Mouse (Mus musculus) kidney, adult 18-20 months (tissue): ENCODE data around the gene Asb18.
A peak's percentile ranks its signal among the peaks of the same experiment; 100 is the strongest.

Experiments
- DNase-seq: peaks from one replicate; pipeline ENCODE4 v3.0.0; 2021

The Asb18 gene

DNA sequence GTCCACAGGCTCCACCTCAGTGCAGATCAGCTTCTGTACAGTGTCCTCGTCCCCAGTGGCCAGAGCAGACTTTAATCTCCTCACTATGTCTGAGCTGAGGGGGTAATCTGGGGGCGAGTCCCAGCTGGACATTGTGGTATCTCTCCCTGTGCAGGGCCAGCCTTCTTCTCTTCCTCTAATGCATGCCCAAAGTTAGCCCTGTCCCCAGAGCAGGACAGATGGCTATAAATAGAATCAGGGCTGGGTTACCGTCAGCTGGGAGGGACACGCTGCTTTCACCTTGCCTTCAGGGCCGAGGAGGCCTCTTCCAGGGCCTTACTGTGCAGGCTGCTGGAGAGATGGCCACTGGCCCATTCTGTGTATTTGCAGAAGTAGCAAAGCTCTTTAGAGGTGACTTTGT lies at the start of gene Asb18:
TSS of gene Asb18 (minus strand) at position 221 of the 400 bp plus-strand sequence.
- DNase-seq: no peak

DNA sequence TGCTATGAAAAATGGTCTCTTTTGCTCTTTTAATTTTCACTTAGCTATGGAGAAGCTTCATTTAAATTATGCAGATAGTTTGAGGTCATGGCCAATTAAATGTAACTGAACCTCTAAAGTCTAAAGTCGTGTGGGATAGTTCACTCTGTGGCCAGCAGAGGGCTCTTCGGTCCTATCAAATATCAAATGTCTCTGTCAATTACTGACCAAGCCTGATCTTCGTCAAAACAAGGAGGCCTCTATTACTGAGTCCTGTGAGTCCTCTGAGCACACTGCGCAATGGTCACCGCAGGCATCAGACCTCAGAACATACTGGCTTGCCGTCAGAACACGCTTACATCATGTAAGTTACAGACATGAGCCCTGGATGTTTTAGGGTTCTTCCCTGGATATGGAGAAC lies 46.1 kb upstream of the Asb18 start:
- peak; percentile 72 for DNase-seq

DNA sequence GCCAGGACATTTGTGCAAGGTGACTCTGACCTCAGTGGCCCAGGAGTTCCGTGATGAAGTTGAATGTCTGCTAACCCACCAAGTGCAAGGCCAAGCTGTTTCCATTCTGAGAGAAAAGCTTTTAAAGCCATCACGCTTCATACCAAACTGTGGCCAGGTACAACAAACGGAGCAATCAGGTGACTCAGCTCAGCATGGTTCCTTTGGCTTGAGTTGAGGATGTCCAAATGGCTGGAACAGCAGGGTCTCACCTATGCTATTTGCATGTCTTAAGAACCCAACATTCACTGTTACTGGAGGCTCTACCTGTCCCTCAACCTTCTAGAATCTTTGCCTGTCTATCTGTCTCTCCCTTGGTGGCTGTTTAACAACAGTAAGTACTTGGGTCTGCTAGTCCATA lies 45.6 kb upstream of the Asb18 start:
- no peak for DNase-seq

DNA sequence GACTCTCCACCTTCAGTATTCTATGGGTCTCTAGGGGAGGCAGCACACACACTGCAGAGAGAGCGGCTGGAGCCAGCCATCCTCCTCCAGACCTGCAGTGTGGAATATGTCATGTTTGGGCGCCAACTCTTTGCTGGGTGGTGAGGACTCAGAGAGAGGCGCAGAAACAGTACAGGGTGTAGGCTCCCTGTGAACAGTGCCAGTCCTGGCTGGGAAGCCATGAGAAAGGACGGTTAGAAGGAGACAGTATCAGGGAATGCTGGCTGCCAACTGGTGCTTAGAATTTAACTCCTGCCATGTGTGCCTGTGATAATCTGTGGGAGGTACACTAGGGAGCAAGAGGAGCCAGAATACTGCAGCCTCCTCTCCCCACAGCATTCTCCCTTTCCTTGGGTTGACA lies 40.5 kb upstream of the Asb18 start:
- no peak for DNase-seq

DNA sequence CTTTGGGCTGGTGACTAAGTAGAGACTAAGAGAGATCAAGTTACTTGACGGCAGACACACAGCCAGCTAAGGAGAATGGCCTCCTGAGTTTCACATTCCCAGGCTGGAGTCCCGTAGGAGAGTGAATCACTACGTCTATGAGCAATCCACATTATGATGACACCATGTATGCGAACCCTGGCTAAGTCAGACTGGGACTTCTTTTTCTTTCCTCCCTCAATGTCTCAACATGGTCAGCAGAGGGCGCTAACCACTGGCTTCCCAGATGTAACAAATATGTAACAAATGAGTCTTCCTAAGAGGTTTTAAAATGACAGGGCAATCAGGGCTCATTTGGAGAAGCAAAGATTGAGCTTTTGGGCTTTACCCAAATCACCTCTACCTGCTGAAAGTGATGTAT lies 36.9 kb upstream of the Asb18 start:
- DNase-seq: peak; percentile 18

DNA sequence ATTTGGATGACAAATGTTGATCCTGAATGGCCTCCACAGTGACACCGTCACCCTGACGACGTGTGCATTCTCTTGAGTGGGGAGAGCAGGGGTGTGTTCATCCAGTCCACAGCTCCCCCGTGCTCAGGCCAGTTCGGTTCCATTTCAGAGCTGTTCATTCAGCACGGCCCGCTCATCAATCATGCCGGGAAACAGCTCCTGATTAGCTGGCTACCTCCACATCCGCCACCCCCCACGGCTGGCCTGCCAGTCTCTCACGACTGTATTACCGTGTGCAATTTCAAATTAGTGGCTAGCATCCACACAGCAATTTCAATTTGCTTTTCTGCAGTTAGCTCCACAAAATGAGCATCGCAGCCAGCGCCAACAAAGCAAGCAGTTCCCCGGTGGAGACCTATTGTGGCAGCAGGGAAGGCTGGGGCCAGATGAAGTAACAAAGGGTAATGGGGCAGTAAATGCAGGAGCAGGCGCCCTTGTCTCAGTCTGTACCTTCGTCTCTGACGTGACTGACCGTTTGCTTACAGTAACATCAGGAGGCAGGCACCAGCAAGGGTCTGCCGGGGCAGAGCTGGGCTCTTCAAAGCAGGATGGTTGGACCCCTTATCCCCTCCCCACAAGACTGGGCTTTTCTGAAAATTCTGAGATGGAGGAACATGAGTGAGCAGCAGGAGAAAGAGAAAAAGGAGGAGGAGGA lies 35.7 kb upstream of the Asb18 start:
- DNase-seq: no peak

DNA sequence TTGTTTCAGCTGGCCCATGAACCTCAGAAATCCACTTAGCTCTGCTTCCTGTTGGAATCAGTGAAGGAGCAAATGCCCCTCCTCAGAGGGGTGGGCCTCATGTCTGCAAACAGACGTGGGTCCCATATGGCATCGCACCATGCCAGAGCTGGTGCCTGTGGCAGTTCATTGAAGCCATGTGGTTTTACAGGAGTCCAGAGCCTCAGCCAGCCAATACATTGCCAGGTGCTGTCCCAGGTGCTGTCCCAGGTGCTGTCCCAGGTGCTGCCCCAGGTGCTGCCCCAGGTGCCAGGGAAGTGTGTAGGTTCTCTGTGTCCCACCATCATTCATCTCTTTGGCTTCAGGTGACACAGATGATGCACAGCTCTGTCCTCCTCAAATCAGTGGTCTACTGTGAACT lies 13.8 kb upstream of the Asb18 start:
- no peak for DNase-seq

DNA sequence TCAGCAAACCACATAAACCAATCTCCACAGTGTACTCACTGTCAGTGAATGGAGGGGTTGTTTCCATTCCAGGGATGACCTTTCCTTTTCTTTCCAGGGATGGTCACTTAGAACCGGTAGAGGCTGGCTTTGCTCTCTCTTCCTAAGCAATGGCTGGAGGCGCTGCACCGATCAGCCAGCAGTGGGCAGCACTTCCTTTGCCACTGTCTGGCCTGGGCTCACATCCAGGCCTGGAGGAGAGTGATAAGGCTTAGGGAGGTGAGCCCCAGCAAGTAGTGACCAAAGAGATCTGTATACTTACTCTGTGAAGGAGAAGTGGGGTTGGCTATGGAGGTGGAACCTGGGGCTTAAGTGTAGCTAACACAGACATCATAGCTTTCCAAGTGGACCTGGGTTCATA lies 12.5 kb upstream of the Asb18 start:
- no peak for DNase-seq

DNA sequence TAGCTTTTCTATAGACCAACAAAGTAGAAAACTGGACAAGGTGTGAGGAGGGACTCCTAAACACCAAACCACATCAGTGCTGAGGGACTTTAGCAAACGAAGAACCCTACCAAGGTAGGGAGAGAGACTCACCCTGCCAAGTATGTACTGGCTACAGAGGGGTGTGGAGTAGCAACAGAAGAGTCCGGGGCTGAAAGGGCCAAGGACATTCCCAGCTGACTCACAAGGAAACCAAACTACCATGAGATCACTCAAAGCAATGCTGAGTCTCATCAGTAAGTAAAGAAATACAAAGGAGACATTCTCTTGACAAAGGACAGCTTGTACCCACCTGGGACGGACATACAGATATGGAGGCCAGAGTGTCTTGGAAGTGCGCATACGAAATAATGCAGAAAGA lies 5.9 kb upstream of the Asb18 start:
- DNase-seq: no peak

DNA sequence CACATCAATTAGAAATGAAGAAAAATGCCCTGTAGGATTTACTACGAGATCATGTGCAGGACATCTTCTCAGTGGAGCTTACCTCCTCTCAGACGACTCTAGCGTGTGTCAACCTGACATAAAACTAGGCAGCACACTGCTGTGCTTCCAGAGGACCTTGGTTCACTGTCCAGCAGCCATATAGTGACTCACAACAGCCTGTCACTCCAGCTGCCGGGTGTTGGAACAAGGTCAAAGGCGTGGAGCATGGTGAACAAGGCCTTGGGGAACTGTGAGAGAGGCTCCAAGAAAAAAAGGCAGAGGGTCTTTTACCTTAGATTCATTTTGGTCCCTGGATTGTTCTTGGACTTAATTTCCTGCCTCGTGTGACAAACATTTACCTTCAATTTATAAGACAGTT lies 3.6 kb upstream of the Asb18 start:
- no peak for DNase-seq

DNA sequence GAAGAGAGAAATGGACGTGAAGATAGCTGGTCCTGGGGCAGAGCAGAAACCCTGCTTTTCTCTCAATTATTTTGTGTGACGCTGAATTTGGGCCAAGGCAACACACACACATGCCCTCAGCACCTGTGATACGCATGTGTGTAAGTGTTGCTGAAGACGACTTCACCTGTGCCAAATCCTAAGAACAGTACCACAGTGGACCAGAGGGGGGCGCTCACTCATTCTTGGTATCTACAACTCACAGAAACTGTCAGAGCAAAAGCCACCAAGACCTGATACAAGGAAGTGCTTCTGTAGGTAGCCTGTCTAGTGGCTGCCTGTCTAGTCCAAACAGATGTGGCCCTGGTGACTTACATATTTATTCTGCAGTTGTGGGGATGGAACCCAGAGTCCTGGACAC lies 1.2 kb downstream of the Asb18 start:
- no peak for DNase-seq

DNA sequence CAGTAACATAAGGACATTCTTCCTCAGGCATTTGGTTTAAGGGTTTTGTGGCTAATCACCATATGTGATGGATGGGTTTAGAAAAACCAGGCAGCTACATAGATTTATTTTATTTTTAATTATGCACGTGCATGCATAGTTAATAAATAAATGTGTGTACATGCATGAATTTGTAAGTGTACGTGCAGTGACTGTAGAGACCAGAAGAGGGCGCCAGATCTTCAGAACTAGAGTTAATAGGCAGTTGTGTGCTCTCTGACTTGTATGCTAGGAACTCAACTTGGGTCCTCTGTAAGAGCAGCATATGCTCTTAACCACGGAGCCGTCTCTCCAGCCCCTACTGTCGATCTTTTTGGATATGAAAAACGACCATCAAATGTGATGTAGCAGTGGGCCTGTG lies 1.6 kb downstream of the Asb18 start:
- no peak for DNase-seq

DNA sequence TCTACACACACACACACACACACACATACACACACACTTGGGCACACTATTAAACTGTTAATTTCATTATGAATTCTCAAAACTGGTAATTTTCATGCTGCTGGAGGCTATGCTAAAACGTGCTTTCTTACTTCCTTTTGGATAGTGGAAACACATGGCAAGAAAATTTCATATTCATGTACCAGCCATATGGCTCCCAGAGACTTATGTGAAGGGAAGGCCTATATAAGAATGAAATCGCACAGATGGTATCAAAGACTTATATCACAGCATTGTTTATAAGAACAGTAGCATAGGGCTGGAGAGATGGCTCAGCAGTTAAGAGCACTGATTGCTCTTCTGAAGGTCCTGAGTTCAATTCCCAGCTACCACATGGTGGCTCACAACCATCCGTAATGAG lies 2.3 kb downstream of the Asb18 start:
- DNase-seq: no peak

DNA sequence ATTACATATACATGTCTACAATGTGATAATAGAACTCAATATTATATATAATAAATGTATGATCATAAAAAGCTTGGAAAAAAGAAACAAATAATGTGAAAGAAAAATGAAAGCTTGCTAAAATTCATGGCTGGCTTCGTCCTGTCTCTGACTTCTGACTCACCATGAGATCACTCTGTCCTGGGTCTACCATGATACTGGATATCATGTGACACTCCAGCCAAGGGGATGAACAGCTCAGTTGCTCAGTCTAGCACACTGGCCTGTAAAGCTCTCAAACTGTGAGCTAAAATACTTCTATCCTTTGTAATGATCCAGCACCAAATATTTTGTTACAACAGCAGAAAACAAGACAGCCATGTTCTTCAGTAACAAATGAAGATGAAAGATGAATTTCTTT lies 4.4 kb downstream of the Asb18 start:
- DNase-seq: no peak

DNA sequence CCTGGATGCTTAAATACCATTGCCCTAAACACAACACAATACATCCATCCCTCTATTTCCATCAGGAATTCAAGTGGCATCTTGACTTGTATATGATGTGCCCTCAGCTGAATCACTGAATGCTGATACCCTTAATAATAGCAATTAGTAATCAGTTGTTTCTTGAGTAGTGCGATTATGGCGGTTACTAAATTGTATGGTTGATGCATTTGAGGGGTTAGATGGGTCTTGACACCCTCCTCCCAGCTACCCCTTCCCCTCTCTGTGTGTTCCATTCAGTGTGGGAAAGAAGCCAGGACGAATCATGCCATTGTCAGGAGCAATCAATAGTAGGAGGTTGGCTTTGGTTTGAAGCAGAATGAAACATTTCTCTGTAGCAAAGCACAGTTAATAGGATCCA lies 5.3 kb downstream of the Asb18 start:
- DNase-seq: no peak

DNA sequence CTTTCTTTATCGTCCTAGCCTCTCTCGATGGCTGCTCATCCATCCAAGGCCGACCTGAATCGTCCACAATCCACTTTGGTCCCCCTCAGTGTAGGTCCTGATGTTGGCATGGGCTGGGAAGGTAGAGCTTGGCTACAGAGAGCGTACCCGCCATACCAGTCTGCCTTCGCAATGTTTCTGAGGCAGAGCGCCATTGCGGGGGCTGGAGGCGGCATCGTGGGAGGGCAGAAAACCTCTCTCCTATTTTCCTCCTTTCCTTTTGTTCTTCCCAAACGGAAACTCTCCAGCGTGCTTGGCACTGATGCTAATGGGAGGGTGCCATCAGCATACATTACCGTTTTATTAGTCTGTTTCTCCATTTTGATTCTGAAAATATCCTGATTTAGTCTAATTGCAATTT lies 7.8 kb downstream of the Asb18 start:
- DNase-seq: no peak

DNA sequence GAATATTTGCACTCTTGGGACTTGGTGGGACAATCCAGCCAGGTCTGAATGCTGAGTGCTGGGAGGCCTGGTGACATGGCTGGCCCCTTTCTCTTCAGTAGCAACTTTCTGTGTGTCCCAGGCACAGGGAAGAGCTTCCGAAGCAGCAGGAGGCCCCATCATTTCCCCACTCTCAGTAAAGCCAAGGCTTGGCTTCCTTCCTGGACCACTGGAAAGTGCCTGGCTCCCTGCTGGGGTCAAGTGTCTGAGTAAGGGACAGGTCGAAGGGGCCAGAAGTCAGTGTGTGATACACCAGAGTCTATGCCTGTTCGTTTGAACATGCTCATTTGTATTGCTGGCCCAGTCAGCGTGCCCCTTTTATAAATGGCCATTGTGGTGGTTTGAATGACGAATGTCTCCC lies 13.5 kb downstream of the Asb18 start:
- no peak for DNase-seq

DNA sequence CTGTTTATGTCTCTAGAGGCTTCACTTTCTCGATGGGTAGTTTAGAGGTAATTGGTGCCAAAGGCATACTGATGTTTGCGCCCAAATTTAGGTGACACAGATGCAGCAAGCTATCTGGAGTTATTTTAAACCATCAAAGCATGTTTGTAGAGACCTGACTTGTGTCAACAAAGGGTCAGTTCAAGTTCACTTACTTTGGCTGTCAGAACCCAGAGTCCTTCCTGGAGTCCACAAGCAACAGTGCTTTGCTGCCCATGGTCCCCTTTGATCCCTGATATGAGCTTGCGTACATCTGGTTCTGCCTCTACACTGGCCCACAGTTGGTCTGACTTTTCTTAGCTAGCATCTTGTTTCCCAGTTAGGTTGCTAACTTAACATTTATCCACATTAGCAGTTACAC lies 14.6 kb downstream of the Asb18 start:
- no peak for DNase-seq

DNA sequence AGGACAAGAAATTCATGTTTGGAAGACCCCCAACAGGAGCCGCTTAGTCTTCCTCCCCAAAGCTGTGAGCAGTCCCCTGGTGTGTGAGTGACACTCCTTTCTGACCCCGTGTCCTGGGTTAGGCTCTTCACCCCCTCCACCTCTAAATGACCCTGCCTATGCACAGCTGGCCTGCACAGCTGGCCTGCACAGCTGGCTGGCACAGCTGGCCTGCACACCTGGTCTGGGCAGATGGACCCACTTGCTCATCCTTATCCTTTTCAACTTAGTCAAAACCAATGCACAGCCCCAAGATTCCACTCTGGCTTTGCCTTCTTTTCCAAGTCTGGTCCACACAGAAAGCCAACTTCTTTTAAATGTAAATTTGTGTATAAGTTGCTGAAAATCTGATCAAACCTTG lies 15.8 kb downstream of the Asb18 start:
- no peak for DNase-seq

DNA sequence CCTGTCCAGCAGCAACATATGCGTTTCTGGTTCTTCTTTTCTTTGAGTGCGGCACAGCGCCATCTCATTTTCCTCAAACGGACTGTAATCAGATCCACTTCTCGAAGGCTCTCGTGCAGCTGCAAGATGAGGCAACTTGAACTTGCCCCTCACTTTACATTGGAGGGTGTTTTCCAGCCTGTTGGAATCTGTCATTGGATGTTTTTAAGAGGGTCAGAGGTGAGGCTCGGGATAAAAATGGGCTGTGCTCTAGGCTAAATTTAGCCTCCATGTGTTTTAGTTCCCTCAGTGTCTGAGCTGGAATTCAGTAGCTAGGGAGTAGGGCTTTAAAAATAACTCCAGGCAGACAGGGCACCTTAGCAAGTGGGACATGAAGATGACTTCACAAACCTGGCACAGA lies 16.4 kb downstream of the Asb18 start:
- no peak for DNase-seq

DNA sequence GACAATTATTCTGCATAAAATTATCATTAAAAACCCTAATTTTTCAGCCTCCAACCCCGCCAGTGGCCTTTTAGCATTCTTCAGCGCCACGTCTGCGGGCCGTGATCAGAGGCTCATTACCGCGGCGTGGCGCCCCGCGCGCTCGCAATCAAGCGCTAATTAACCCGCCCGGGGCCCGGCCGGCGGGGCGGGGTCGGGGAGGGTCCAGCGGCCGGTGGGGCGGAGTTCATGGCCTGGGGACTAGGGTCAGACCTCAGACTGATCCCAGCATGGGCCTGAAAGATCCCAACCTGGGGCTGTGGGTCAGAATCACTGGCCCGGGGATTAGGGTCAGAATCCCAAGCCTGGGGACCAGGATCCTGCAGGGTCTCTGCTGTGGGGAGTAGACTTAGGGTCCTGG lies 22.2 kb downstream of the Asb18 start:
- no peak for DNase-seq

DNA sequence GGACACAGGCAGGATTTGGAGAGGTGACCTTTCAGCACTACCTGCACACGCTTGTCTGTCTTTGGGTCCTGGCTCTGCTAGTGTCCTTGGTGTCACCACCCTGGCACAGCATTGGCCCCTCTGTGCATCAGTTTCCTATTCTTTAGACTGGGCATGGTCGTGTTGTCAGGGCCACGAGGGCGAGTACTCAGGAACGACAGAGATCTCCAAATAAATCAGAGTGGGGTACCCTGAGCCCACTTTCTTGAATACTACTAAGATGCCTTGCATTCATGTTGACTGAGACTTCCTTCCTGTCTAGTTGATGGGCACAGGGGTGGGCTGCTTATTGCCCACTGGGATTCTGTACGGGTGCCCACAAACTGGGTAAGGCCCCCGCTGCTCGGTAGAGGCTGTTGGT lies 37.2 kb downstream of the Asb18 start:
- no peak for DNase-seq

DNA sequence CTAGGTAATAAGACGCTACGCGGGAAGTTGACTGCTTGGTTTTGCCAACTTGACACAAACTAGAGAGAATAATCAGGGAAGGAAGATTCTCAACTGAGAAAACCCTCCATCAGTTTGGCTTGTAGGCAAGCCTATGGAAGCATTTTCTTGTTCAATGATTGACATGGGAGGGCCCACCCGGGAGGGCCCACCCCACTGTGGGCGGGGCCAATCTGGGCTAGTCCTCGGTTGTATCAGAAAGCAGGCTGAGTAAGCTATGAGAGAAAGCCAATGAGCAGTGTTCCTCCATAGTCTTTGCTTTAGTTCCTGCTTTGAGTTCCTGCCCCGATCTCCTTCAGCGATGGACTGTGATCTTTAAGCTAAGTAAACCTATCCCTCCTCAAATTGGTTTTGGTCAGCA lies 38.1 kb downstream of the Asb18 start:
- no peak for DNase-seq

DNA sequence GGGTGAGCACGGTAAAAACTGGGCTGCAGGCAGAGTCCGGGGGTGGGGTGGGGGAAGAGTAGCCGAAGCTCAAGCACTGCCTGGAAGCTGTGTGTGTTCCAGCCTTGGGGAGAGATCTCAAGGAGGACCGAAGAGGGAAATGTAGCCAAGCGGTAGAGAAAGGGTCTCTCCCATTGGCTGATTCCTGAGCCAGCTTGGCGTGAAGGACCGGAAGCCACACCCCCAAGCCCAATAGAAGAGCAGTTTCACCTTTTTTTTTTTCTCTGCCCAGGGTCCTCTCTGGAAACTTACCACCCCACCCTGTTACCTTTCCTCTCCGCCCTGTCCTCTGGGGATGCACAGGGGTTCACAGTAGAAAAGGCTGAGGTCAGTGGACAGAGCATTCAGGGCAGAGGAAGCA lies 39.9 kb downstream of the Asb18 start:
- DNase-seq: no peak

DNA sequence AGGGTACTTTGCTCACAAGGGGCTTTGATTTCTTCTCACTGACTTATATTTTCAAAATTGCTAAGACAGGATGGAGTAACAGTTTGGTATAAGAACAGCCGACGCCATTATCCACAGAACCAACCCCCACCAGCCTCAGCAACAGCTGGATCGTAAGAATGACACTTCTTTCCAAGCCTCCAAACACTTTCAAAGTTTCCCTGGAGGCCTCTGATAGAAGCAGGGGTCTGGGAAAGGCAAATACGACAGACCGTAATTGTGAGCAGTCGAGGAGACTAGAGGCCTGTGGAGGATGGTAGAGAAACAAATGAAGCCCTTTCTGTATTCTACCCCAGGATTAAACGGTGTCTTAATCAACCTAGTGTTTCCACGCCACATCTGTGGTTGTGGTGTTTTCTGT lies 42.6 kb downstream of the Asb18 start:
- no peak for DNase-seq

DNA sequence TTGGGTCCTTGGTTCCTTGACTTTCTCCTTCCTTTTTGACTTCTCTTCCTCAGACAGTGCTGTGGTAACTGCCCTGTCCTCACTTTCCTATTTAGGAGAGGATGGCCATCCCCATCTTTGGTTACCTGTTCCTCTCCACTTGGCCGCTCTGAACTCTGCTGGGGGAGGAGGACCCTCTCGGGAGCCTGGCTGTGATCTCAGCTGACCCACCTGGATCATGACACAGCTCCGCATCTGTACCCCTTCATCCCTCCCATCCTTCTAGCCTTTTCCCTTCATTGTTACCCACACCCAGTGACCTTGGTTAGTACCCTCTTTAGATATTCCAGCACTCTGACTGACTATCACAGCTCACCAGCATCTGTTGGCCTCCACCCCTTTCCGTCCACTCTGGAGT lies 44.8 kb downstream of the Asb18 start:
- no peak for DNase-seq
